In the genomic region with DNA sequence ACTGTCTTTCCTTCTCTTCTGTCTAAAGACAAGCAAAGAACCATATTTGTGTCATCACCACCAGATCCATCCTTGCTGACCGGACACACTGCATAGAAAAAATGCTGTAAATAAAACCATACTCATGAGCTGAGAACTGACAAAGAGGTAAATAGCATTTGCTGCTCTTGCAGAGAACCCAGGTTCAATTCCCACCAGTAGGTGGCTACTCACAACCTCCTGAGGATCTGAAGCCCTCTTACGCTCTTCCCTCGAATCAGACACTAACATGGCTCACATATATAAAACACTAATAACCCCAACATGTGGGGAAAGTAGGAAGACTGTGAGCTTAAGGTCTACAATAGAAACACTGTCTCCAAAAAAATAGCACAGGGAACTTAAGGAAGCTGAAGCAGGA, we compare ENCODE assay signal across 13 mouse cellular contexts. TPM values are rescaled to one million over a fixed set of nuclear protein-coding genes. Genes with fewer than 3 reads are reported as not detected.
DNase-seq lines count a peak whose midpoint lies in the region; ATAC-seq and TF ChIP-seq lines count a peak whose summit lies in the region.
"Had no signal": no experiment of that assay in that cellular context is flagged by ENCODE, and none has a peak within 500 bp of the region (broad histone marks: within the 10 kb centered on the region; RNA-seq: fewer than 3 reads in every experiment).

No protein-coding gene starts in this region.

- no peaks in the 10 kb centered on the region for H3K9me3 ChIP-seq in forebrain, embryonic 14.5 days (replicated peaks; ENCODE audit: control insufficient read depth, low read length)
- no peaks in the 10 kb centered on the region for H3K9me3 ChIP-seq in forebrain, embryonic 11.5 days (ENCODE audit: control insufficient read depth, low read length)
- H3K9me3 ChIP-seq in E14TG2a.4 (ENCODE audit: low read length): no peaks in the 10 kb centered on the region
- H3K9me3 ChIP-seq: embryonic facial prominence, embryonic 13.5 days; heart, embryonic 13.5 days; limb, embryonic 12.5 days; midbrain, embryonic 10.5 days had no signal

- no peak for ATAC-seq in forebrain, embryonic 14.5 days
- no peak for ATAC-seq in forebrain, embryonic 11.5 days (replicated peaks; ENCODE audit: low FRiP score)
- ATAC-seq in erythroid progenitor cell, adult 5-6 weeks (replicated peaks; ENCODE audit: low FRiP score, poor library complexity, severe bottlenecking): peak; percentile 67; the same call in 1 of the 2 replicates

- peaks cover 22% of the 10 kb centered on the region for H3K36me3 ChIP-seq in forebrain, embryonic 14.5 days (ENCODE audit: control insufficient read depth, insufficient read depth, low read length)
- H3K36me3 ChIP-seq in forebrain, embryonic 11.5 days (ENCODE audit: control insufficient read depth, insufficient read depth, low read length): no peaks in the 10 kb centered on the region; the same call in 1 of the 2 replicates
- peaks cover 73% of the 10 kb centered on the region for H3K36me3 ChIP-seq in E14TG2a.4 (ENCODE audit: insufficient read depth, low read length)

- H3K9ac ChIP-seq in forebrain, embryonic 14.5 days (ENCODE audit: low read length): no peak overlapping the region
- H3K9ac ChIP-seq in forebrain, embryonic 11.5 days (ENCODE audit: low read length): no peak overlapping the region
- H3K9ac ChIP-seq: embryonic facial prominence, embryonic 13.5 days; heart, embryonic 13.5 days; limb, embryonic 12.5 days had no signal

- 0 out of 2 replicates have a peak, but pooled peaks have one; percentile 21 for TF ChIP-seq CTCF in lung, adult 2 months (IDR thresholded peaks at IDR 0.05; ENCODE audit: insufficient read depth, low read length)
- TF ChIP-seq CTCF in E14TG2a.4 (conservative IDR thresholded peaks at IDR 0.05; ENCODE audit: low read length): peak; percentile 40

- no peaks in the 10 kb centered on the region for H3K27me3 ChIP-seq in forebrain, embryonic 14.5 days (replicated peaks; ENCODE audit: control insufficient read depth, insufficient read depth, low read length)
- no peaks in the 10 kb centered on the region for H3K27me3 ChIP-seq in forebrain, embryonic 11.5 days (ENCODE audit: control insufficient read depth, insufficient read depth, low read length)
- H3K27me3 ChIP-seq in E14TG2a.4 (ENCODE audit: insufficient read depth, low read length): no peaks in the 10 kb centered on the region
- H3K27me3 ChIP-seq: embryonic facial prominence, embryonic 13.5 days; heart, embryonic 13.5 days; limb, embryonic 12.5 days had no signal

- WGBS in forebrain, embryonic 14.5 days: 81% methylated on average over 3 of the region's 3 CpGs
- WGBS in forebrain, embryonic 11.5 days: 88% methylated on average over 3 of the region's 3 CpGs
- 54% methylated on average over 3 of the region's 3 CpGs for WGBS in lung, adult 2 months

- H3K4me1 ChIP-seq in forebrain, embryonic 14.5 days (ENCODE audit: control insufficient read depth, insufficient read depth, low read length): no peaks in the 10 kb centered on the region
- no peaks in the 10 kb centered on the region for H3K4me1 ChIP-seq in forebrain, embryonic 11.5 days (replicated peaks; ENCODE audit: control insufficient read depth, insufficient read depth, low read length)
- H3K4me1 ChIP-seq in lung, adult 2 months (ENCODE audit: control insufficient read depth, insufficient read depth, low read length): no peaks in the 10 kb centered on the region
- peaks cover 55% of the 10 kb centered on the region for H3K4me1 ChIP-seq in E14TG2a.4 (replicated peaks; ENCODE audit: low read depth, low read length)
- H3K4me1 ChIP-seq: embryonic facial prominence, embryonic 13.5 days; limb, embryonic 12.5 days; midbrain, embryonic 10.5 days had no signal

- H3K4me3 ChIP-seq in forebrain, embryonic 14.5 days (ENCODE audit: low read depth, low read length): no peak overlapping the region
- H3K4me3 ChIP-seq in forebrain, embryonic 11.5 days (ENCODE audit: low read depth, low read length): no peak overlapping the region
- H3K4me3 ChIP-seq in lung, adult 2 months (replicated peaks; ENCODE audit: extremely low read depth, low read depth, low read length): no peak overlapping the region
- no peak overlapping the region for H3K4me3 ChIP-seq in E14TG2a.4 (replicated peaks; ENCODE audit: low read length)
- H3K4me3 ChIP-seq: embryonic facial prominence, embryonic 13.5 days; heart, embryonic 13.5 days; limb, embryonic 12.5 days; midbrain, embryonic 10.5 days had no signal

- no peak for TF ChIP-seq POLR2A in lung, adult 2 months (IDR thresholded peaks at IDR 0.05; ENCODE audit: borderline replicate concordance, extremely low read depth, low read depth, low read length)

- H3K27ac ChIP-seq in forebrain, embryonic 14.5 days (ENCODE audit: low read depth, low read length): no peak overlapping the region
- H3K27ac ChIP-seq in forebrain, embryonic 11.5 days (ENCODE audit: low read depth, low read length): no peak overlapping the region
- H3K27ac ChIP-seq: embryonic facial prominence, embryonic 13.5 days; heart, embryonic 13.5 days; limb, embryonic 12.5 days; midbrain, embryonic 10.5 days had no signal

- no peak overlapping the region for H3K4me2 ChIP-seq in forebrain, embryonic 14.5 days (ENCODE audit: low read length)
- H3K4me2 ChIP-seq in forebrain, embryonic 11.5 days (ENCODE audit: low read depth, low read length, severe bottlenecking): no peak overlapping the region
- H3K4me2 ChIP-seq: embryonic facial prominence, embryonic 13.5 days; heart, embryonic 13.5 days; limb, embryonic 12.5 days had no signal

- peak; percentile 17 for DNase-seq in forebrain, embryonic 14.5 days (ENCODE audit: low spot score)
- no peak for DNase-seq in forebrain, embryonic 11.5 days (ENCODE audit: low spot score)
- no peak for DNase-seq in lung, adult 2 months
- DNase-seq in lung, postnatal 14 days: no peak
- no peak for DNase-seq in spleen, postnatal 36 days (ENCODE audit: low spot score in 2 of 2)
- no peak for DNase-seq in urinary bladder, postnatal 14 days (ENCODE audit: low spot score)
- DNase-seq: adrenal gland, adult 2 months had no signal

RNA-seq across cellular contexts. Expression of a gene that starts 18.8 kb away (rescaled TPM):
- polyA plus RNA-seq in forebrain, embryonic 14.5 days (2014; fragmentation: Nextera tagmentation; extraction: Ambion mirVana): 42.0 and 49.6 TPM in 2 replicates
- 77.1 and 82.0 TPM in 2 replicates for polyA plus RNA-seq in forebrain, embryonic 11.5 days (2014; fragmentation: Nextera tagmentation; extraction: Ambion mirVana)
- polyA plus RNA-seq in lung, adult 2 months (2012; rRNA removed): 125 and 170 TPM in 2 replicates
- 11.2 and 14.3 TPM in 2 replicates for total RNA-seq in erythroid progenitor cell, adult 5-6 weeks (2015; ENCODE audit: low replicate concordance)
- total RNA-seq in erythroid progenitor cell, adult 5-6 weeks (2017; ENCODE audit: low replicate concordance): 5.4 and 6.3 TPM in 2 replicates

RNA-seq across cellular contexts. Expression of a gene that starts 45.2 kb away (rescaled TPM):
- 113 and 126 TPM in 2 replicates for polyA plus RNA-seq in forebrain, embryonic 14.5 days (2014; fragmentation: Nextera tagmentation; extraction: Ambion mirVana)
- polyA plus RNA-seq in forebrain, embryonic 11.5 days (2014; fragmentation: Nextera tagmentation; extraction: Ambion mirVana): 46.8 and 61.8 TPM in 2 replicates
- polyA plus RNA-seq in lung, adult 2 months (2012; rRNA removed): 15.1 and 21.4 TPM in 2 replicates
- total RNA-seq in erythroid progenitor cell, adult 5-6 weeks (2015; ENCODE audit: low replicate concordance): not detected in 2 replicates
- total RNA-seq in erythroid progenitor cell, adult 5-6 weeks (2017; ENCODE audit: low replicate concordance): 0.64 and 0.91 TPM in 2 replicates

RNA-seq across cellular contexts. Expression of a gene that starts 51.7 kb away (rescaled TPM):
- polyA plus RNA-seq in forebrain, embryonic 14.5 days (2014; fragmentation: Nextera tagmentation; extraction: Ambion mirVana): 13.2 and 13.4 TPM in 2 replicates
- polyA plus RNA-seq in forebrain, embryonic 11.5 days (2014; fragmentation: Nextera tagmentation; extraction: Ambion mirVana): 25.1 and 25.9 TPM in 2 replicates
- polyA plus RNA-seq in lung, adult 2 months (2012; rRNA removed): 7.0 and 13.3 TPM in 2 replicates
- total RNA-seq in erythroid progenitor cell, adult 5-6 weeks (2015; ENCODE audit: low replicate concordance): not detected in 2 replicates
- not detected in 2 replicates for total RNA-seq in erythroid progenitor cell, adult 5-6 weeks (2017; ENCODE audit: low replicate concordance)

RNA-seq across cellular contexts. Expression of a gene that starts 54.8 kb away (rescaled TPM):
- polyA plus RNA-seq in forebrain, embryonic 14.5 days (2014; fragmentation: Nextera tagmentation; extraction: Ambion mirVana): 5.3 and 6.6 TPM in 2 replicates
- polyA plus RNA-seq in forebrain, embryonic 11.5 days (2014; fragmentation: Nextera tagmentation; extraction: Ambion mirVana): 2.5 and 3.0 TPM in 2 replicates
- 0.74 and 0.95 TPM in 2 replicates for polyA plus RNA-seq in lung, adult 2 months (2012; rRNA removed)
- under 0.01 and 0.42 TPM in 2 replicates for total RNA-seq in erythroid progenitor cell, adult 5-6 weeks (2015; ENCODE audit: low replicate concordance)
- 1.5 TPM in 1 of 2 replicates, not detected in the other for total RNA-seq in erythroid progenitor cell, adult 5-6 weeks (2017; ENCODE audit: low replicate concordance)
